Mouse (Mus musculus) megakaryocyte, embryonic 14.5 days (primary cell): ENCODE measurements around the gene Prf1.

ENCODE experiments used
- FLI1 ChIP-seq: IDR thresholded peaks from 2 replicates; pipeline ENCODE4 v1.6.1; 2012; ENCODE audit warnings: low read length, inconsistent platforms, mixed read lengths
- GATA1 ChIP-seq: IDR thresholded peaks from 3 replicates; pipeline ENCODE4 v1.6.1; 2012; ENCODE audit warnings: mixed read lengths, low read length, inconsistent platforms, borderline replicate concordance

DNA sequence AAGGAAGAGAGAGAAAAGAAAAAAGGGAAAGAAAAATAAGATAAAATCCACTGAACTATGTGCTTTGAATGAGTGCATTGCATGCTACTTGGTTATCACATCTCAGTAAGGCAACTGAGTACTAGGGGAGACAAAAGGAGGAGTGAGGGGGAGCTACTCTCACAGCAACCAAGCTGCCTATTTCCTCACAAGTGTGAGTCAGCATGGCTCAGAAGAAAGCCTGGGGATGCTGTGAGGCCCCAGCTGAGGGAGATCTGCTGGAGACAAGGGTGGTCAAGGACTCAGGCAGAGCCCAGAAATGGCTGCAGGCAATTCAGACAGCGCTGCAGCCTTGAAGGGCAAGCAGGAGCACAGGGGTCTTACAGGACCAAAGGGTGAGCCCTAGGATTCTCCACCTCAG lies 39.5 kb upstream of the Prf1 start:
- TF ChIP-seq GATA1 = no peak
- no peak for TF ChIP-seq FLI1
